Mouse (Mus musculus): Measurements from ENCODE around the gene Psors1c2. TPM values are rescaled to one million over a fixed set of nuclear protein-coding genes. Genes with fewer than 3 reads are reported as not detected.

The Psors1c2 gene
- polyA plus RNA-seq, 2 experiments from 2014 or later = not detected

GRCm38 (mm10) chr17:35567150-35567549, 34.1 kb downstream of the Psors1c2 start, which contains the start of gene 2300002M23Rik:
2300002M23Rik (plus strand) TSS chr17:35567450.
- no peak for ATAC-seq

GRCm38 (mm10) chr17:35567767-35568166, 34.8 kb downstream of the Psors1c2 start:
- no peak for ATAC-seq

GRCm38 (mm10) chr17:35569091-35569944, 36.3 kb downstream of the Psors1c2 start:
- ATAC-seq = no peak

GRCm38 (mm10) chr17:35570836-35571235, 37.8 kb downstream of the Psors1c2 start:
- ATAC-seq = no peak

- no peak for ATAC-seq
Observed at GRCm38 (mm10) chr17:35571477-35571876, 38.5 kb downstream of the Psors1c2 start.

DNA sequence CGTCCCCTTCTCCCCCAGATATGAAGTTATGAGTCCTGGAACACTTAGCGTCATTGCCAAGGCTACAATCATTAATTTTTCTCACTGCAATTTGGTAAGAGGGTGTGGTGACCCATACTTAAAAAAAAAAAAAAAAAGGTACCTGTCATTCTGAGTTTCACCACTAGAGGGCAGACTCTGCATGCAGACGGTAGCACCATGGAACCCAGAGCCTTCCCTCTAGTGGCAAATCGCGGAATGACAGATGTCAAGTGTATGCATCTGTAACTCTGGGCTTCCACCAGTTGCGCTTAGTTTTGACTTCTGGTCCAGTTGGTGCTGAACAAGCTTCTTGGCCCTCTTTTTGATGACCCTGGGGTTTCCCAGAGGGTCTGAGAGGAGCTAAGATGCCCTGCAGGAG, 45.2 kb downstream of the Psors1c2 start:
- peak; percentile 57 for ATAC-seq

DNA sequence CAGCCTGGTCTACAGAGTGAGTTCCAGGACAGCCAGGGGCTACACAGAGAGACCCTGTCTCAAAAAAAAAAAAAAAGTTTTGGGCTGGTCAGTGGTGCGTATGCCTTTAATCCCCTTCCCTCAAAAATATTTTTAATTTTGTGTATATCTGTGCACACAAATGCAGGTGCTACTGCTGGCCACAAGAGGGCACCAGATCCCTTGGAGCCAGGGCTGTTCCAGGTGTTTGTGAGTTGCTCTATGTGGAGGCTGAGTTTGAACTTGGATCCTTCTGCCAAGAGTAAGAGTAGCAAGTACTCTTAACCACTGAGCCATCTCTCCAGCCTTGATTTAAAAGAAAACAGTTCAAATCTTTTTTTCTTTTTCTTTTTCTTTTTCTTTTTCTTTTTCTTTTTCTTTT, 49.9 kb downstream of the Psors1c2 start:
- no peak for ATAC-seq

Other genes with a start within 250 kb of the Psors1c2 start
- not detected for gene H2-Q1, start 212.8 kb upstream of the Psors1c2 start, polyA plus RNA-seq (2017; shearing (Covaris generic))
- 1 to 10 TPM; 7.5 to 8.8 TPM for gene H2-Q2, start 191.0 kb upstream of the Psors1c2 start, polyA plus RNA-seq (2017; shearing (Covaris generic))
- 10 to 100 TPM; 12.1 to 12.7 TPM for gene H2-Q4, start 153.6 kb upstream of the Psors1c2 start, polyA plus RNA-seq (2017; shearing (Covaris generic))
- 100 to 1,000 TPM; 450 to 531 TPM for gene H2-Q6, start 108.4 kb upstream of the Psors1c2 start, polyA plus RNA-seq (2017; shearing (Covaris generic))
- 1,000 to 10,000 TPM; 1,012 to 1,237 TPM for gene H2-Q7, start 94.0 kb upstream of the Psors1c2 start, polyA plus RNA-seq (2017; shearing (Covaris generic))
- 10 to 100 TPM in 1 of 2 experiments, 1 to 10 TPM in 1; 7.3 to 20.1 TPM for gene H2-Q10, start 63.1 kb upstream of the Psors1c2 start, polyA plus RNA-seq (2017; shearing (Covaris generic))
- under 1 TPM in 1 of 2 experiments, not detected in 1; 0.36 TPM for gene Pou5f1, start 27.2 kb upstream of the Psors1c2 start, polyA plus RNA-seq (2017; shearing (Covaris generic))
- gene Tcf19, start 16.4 kb upstream of the Psors1c2 start, polyA plus RNA-seq (2017; shearing (Covaris generic)) = 10 to 100 TPM; 29.2 to 36.6 TPM
- 1 to 10 TPM; 3.7 to 5.0 TPM for gene Cchcr1, start 16.1 kb upstream of the Psors1c2 start, polyA plus RNA-seq (2017; shearing (Covaris generic))
- gene Cdsn, start 18.9 kb downstream of the Psors1c2 start, polyA plus RNA-seq (2017; shearing (Covaris generic)) = not detected
- not detected for gene 2300002M23Rik, start 34.2 kb downstream of the Psors1c2 start, polyA plus RNA-seq (2017; shearing (Covaris generic))
- not detected for gene Sfta2, start 68.3 kb downstream of the Psors1c2 start, polyA plus RNA-seq (2017; shearing (Covaris generic))
- not detected for gene Gm9573, start 93.4 kb downstream of the Psors1c2 start, polyA plus RNA-seq (2017; shearing (Covaris generic))
- gene Mucl3, start 110.5 kb downstream of the Psors1c2 start, polyA plus RNA-seq (2017; shearing (Covaris generic)) = under 1 TPM in 1 of 2 experiments, not detected in 1; 0.36 TPM
- gene Vars2, start 134.4 kb downstream of the Psors1c2 start, polyA plus RNA-seq (2017; shearing (Covaris generic)) = 10 to 100 TPM in 1 of 2 experiments, 1 to 10 TPM in 1; 9.3 to 11.8 TPM
- gene Gtf2h4, start 140.5 kb downstream of the Psors1c2 start, polyA plus RNA-seq (2017; shearing (Covaris generic)) = 10 to 100 TPM; 11.5 to 30.4 TPM
- gene Ddr1, start 171.4 kb downstream of the Psors1c2 start, polyA plus RNA-seq (2017; shearing (Covaris generic)) = under 1 TPM; 0.66 to 0.71 TPM